Mouse (Mus musculus) small intestine, adult 2 months (tissue): ENCODE data around the gene AU022252. TPM values are rescaled to one million over a fixed set of nuclear protein-coding genes. Genes with fewer than 3 reads are reported as not detected.

ENCODE experiments used
- H3K27ac ChIP-seq: fragments of 200-500 bp; 2 replicates; pipeline ENCODE4 v1.5.1; 2012; ENCODE audit warnings: low read depth, low read length, control low read depth, inconsistent platforms; ENCODE audit not compliant: insufficient read depth
- H3K27me3 ChIP-seq: fragments of 200-500 bp; 2 replicates; pipeline ENCODE4 v1.6.1; 2012; ENCODE audit warnings: mild to moderate bottlenecking, moderate library complexity, low read length, inconsistent platforms; ENCODE audit not compliant: control insufficient read depth, insufficient read depth
- H3K36me3 ChIP-seq: fragments of 200-500 bp; 2 replicates; pipeline ENCODE4 v1.6.1; 2012; ENCODE audit warnings: mild to moderate bottlenecking, low read length, control low read depth, inconsistent platforms; ENCODE audit not compliant: control insufficient read depth, insufficient read depth
- H3K4me1 ChIP-seq: fragments of 200-500 bp; 2 replicates; pipeline ENCODE4 v1.6.1; 2012; ENCODE audit warnings: low read length, inconsistent platforms, mixed read lengths; ENCODE audit not compliant: control insufficient read depth, insufficient read depth, insufficient read length
- H3K4me3 ChIP-seq: fragments of 200-500 bp; 2 replicates; pipeline ENCODE4 v1.5.1; 2012; ENCODE audit warnings: low read depth, mild to moderate bottlenecking, control low read depth, inconsistent platforms, low read length, moderate library complexity
- CTCF ChIP-seq: fragments of 200-500 bp; IDR thresholded peaks from 2 replicates; pipeline ENCODE4 v1.5.1; 2012; ENCODE audit warnings: low read depth, mild to moderate bottlenecking, control low read depth, inconsistent platforms, low read length, moderate library complexity, mixed read lengths; ENCODE audit not compliant: insufficient replicate concordance, insufficient read length; ENCODE audit errors: extremely low read depth
- POLR2A ChIP-seq: fragments of 200-500 bp; IDR thresholded peaks from 2 replicates; pipeline ENCODE4 v1.6.1; 2012; ENCODE audit warnings: low read depth, mild to moderate bottlenecking, control low read depth, inconsistent platforms, low read length, moderate library complexity
- WGBS: fragments of 180-500 bp; shearing (Covaris S2); methylation state at CpG from one replicate; pipeline ENCODE4 v1.1.7; 2018; 5-methylcytosine and 5-hydroxymethylcytosine counted together
- polyA plus RNA-seq: library from polyadenylated mRNA; depleted of rRNA; stranded (reverse); fragments of >200 nt; gene quantifications from 2 replicates; pipeline ENCODE4 v1.2.3, GENCODE M21; 2012

Gene AU022252
- polyA plus RNA-seq, 1 experiment = 1.9 TPM

DNA sequence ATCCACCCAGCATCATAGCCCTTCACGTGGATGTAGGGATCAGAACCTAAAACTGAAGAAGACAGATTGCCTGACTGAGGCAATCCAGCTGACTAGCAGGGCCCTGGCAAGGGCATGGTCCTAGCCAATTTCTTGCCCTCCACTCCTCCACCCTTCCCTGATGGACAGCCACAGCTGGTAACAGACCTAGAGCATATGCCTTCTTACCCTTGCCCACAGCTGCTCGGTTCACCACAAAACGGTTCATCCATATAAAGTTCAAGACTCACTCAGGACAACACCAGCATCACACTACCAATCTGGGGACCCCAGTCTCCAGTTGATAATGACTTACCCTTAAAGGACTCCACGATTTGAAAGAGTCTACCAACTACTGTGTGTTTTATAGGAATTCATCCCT is 46.7 kb downstream of the AU022252 start:
- H3K4me1 ChIP-seq = no peaks in the 10 kb centered on the region
- no peak overlapping the region for H3K4me3 ChIP-seq
- H3K27me3 ChIP-seq = no peaks in the 10 kb centered on the region; the same call in 1 of the 2 replicates
- no peaks in the 10 kb centered on the region for H3K36me3 ChIP-seq
- no peak for TF ChIP-seq CTCF
- TF ChIP-seq POLR2A = no peak
- WGBS = 79% methylated on average over 4 of the region's 4 CpGs
- H3K27ac ChIP-seq = no peak overlapping the region

GRCm38 (mm10) chr4:119183525-119183924 is 49.0 kb downstream of the AU022252 start:
- WGBS = 48% methylated on average over 1 of the region's 1 CpGs
- no peaks in the 10 kb centered on the region for H3K36me3 ChIP-seq
- H3K4me1 ChIP-seq = no peaks in the 10 kb centered on the region
- no peaks in the 10 kb centered on the region; the same call in 1 of the 2 replicates for H3K27me3 ChIP-seq
- no peak overlapping the region for H3K4me3 ChIP-seq
- no peak overlapping the region for H3K27ac ChIP-seq
- no peak for TF ChIP-seq POLR2A
- no peak for TF ChIP-seq CTCF

GRCm38 (mm10) chr4:119181456-119181855 is 51.1 kb downstream of the AU022252 start:
- WGBS = 68% methylated on average over 9 of the region's 9 CpGs
- Histone ChIP-seq H3K27me3 (no peaks in the 10 kb centered on the region), H3K4me1 (no peaks in the 10 kb centered on the region), H3K4me3 (no peak overlapping the region), H3K27ac (peak overlapping the region; percentile 36; the same call in 1 of the 2 replicates), H3K36me3 (no peaks in the 10 kb centered on the region)
- TF ChIP-seq CTCF = no peak
- TF ChIP-seq POLR2A = no peak

DNA sequence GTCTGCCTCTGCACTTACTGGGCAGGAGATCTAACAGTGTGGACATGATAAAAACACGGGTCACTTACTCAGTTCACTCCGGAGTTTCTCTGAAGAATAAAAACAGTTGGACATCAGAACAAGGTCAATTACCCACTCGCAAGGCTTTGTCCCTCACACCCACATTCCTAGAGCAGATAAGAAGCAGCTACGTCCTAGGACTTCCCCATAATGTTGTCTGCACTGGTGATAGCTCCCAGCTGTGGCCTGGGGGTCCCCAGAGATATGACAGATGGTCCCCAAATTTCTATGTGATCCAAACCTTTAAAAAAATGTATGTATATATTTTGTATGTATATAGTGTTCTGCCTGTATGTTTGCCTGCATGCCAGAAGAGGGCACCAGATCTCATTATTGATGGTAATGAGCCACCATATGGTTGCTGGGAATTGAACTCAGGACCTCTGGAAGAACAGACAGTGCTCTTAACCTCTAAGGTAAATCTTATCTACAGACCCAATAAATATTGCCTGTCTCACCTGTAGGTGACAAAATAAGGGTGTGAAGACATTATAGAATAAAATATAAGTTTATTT is 52.3 kb downstream of the AU022252 start:
- no peaks in the 10 kb centered on the region for H3K27me3 ChIP-seq
- no peak overlapping the region for H3K27ac ChIP-seq
- 30% methylated on average over 4 of the region's 4 CpGs for WGBS
- TF ChIP-seq CTCF = no peak
- no peak for TF ChIP-seq POLR2A
- H3K36me3 ChIP-seq = no peaks in the 10 kb centered on the region
- no peak overlapping the region for H3K4me3 ChIP-seq
- H3K4me1 ChIP-seq = no peaks in the 10 kb centered on the region

- 76% methylated on average over 18 of the region's 18 CpGs for WGBS
- no peak overlapping the region for H3K4me3 ChIP-seq
- no peaks in the 10 kb centered on the region for H3K27me3 ChIP-seq
- H3K4me1 ChIP-seq = no peaks in the 10 kb centered on the region
- no peak for TF ChIP-seq POLR2A
- no peak for TF ChIP-seq CTCF
- no peaks in the 10 kb centered on the region for H3K36me3 ChIP-seq
- H3K27ac ChIP-seq = no peak overlapping the region
Measured at GRCm38 (mm10) chr4:119178331-119178730, 54.2 kb downstream of the AU022252 start.

- WGBS = 59% methylated on average over 5 of the region's 5 CpGs
- Histone ChIP-seq H3K4me1 (no peaks in the 10 kb centered on the region; the same call in 1 of the 2 replicates), H3K27me3 (no peaks in the 10 kb centered on the region), H3K27ac (peak overlapping the region; percentile 17; the same call in 1 of the 2 replicates), H3K4me3 (no peak overlapping the region), H3K36me3 (no peaks in the 10 kb centered on the region)
- TF ChIP-seq POLR2A = no peak
- no peak for TF ChIP-seq CTCF
Measured at GRCm38 (mm10) chr4:119177702-119178101, 54.8 kb downstream of the AU022252 start.

- peak within 1 kb of the TSS; percentile 32 for H3K27ac ChIP-seq
Measured at GRCm38 (mm10) chr4:119173851-119174453, 58.6 kb downstream of the AU022252 start, which contains the start of gene Zfp691. TSS of gene Zfp691 (minus strand) at chr4:119174195.

More at GRCm38 (mm10) chr4:119173851-119174453, 58.6 kb downstream of the AU022252 start, which contains the start of gene Zfp691:
- peak within 1 kb of the TSS; percentile 80 for H3K4me3 ChIP-seq
- no peaks in the 10 kb centered on the region for H3K27me3 ChIP-seq
- 0 out of 2 replicates have a peak, but pooled peaks cover 8% of the 10 kb centered on the region for H3K36me3 ChIP-seq
- WGBS = under 1% methylated on average over 40 of the region's 40 CpGs
- TF ChIP-seq CTCF (no peak), POLR2A (peak; percentile 71; the same call in 1 of the 2 replicates)
- no peaks in the 10 kb centered on the region; the same call in 1 of the 2 replicates for H3K4me1 ChIP-seq
